Mouse (Mus musculus): ENCODE data around the gene Vmn1r87.
"Not testable (repeated sequence)": the region's sequence is repeated elsewhere in the genome, so short reads cannot be mapped to it uniquely, and the experiment has no call there.

Gene Vmn1r87

DNA sequence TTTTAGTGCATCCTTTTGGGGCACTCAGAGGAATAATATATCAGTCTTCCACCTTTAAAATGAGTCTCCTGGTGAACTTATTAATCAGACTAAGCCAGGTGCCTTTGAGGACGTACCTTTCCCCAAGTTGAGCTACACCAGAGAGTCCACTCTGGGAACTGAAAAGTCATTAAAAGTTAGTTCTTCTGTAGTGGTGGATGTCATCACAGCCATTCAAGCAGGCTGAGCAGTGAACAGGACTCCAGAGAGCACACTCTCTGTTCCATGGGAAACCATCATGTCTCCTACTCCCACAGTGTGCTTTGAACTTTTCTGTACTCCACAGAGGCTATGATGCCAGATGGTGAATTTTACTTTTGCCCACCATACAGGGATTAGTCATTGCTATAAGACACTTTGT, at the start of gene Vmn1r87:
Vmn1r87 (minus strand) TSS at position 101 of the 400 bp plus-strand sequence.
- no peak for DNase-seq (ENCODE audit: low spot score in 2 of 2)

- DNase-seq (ENCODE audit: low spot score in 2 of 2) = no peak
These were observed 19.3 kb upstream of the Vmn1r87 start, which contains the start of gene Vmn1r88 for GRCm38 (mm10) chr7:13159268-13159667. TSS of gene Vmn1r88 (plus strand) at chr7:13159568.

GRCm38 (mm10) chr7:13137340-13137739, 2.6 kb downstream of the Vmn1r87 start:
- DNase-seq (ENCODE audit: low spot score in 2 of 2) = no peak

DNA sequence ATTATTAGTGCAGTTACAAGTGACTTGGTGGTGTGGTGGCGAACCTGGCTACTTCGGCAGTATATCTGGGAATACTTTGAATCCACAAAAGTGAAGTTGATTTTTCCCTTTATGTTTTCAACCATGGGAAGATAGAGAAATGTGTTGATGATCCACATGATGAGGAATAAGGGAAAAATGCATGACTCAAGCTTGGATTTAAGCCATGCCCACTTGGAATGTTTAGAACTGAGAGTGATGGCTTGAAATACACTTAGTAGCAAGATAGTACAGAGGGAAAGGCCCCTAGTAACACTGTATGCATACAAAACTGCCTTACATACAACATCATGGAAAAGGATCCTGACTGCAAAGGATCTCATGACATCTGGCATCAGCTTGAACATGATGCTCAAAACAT, 8.1 kb downstream of the Vmn1r87 start:
- no peak for DNase-seq (ENCODE audit: low spot score in 2 of 2)

GRCm38 (mm10) chr7:13123554-13124153, 16.3 kb downstream of the Vmn1r87 start:
- DNase-seq (ENCODE audit: low spot score in 2 of 2) = not testable (repeated sequence)

GRCm38 (mm10) chr7:13119817-13120216, 20.1 kb downstream of the Vmn1r87 start, which contains the start of gene Vmn1r86:
TSS of gene Vmn1r86 (minus strand) at chr7:13119917.
- DNase-seq (ENCODE audit: low spot score in 2 of 2) = no peak

- DNase-seq (ENCODE audit: low spot score in 2 of 2) = no peak
These were observed 44.9 kb downstream of the Vmn1r87 start, which contains the start of gene Vmn1r85 for GRCm38 (mm10) chr7:13095073-13095472. TSS of gene Vmn1r85 (minus strand) at chr7:13095173.
